Mouse (Mus musculus): ENCODE results near the gene Hacd4.

- TF ChIP-seq CTCF (IDR thresholded peaks at IDR 0.05; ENCODE audit: control insufficient read depth, insufficient read depth, insufficient replicate concordance, low read depth, low read length) (no peak), POLR2A (IDR thresholded peaks at IDR 0.05; ENCODE audit: control insufficient read depth, low read depth, low read length) (no peak)
Measured at GRCm38 (mm10) chr4:88439669-88440123, 968 bp upstream of the Hacd4 start.

Measured in testis, adult 2 months (tissue).